Mouse (Mus musculus): ENCODE results near the gene Wfs1. TPM values are rescaled to one million over a fixed set of nuclear protein-coding genes. Genes with fewer than 3 reads are reported as not detected.

Gene Wfs1
- total and polyA plus RNA-seq, 3 experiments: 0.56 to 2.5 (median 1.8) TPM

DNA sequence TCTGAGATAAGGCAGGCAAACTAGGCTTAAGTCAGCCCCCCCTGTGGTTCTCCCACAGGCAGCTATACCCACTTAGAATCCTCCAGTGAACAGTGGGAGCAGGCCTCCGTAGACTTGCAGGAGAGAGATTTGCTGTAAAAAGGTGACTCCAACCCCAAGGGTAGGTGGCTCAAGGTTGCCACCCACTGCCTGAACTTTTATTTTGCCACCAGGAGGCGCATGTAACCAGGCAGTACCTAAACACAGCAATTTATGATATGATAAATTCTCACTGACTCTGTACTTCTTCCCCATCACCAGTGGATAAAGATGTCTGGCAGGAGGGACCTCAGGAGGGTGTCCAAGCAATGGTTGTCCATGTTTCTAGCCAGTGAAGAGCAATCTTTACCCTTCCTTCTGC is 38.1 kb downstream of the Wfs1 start:
- in situ Hi-C loops (cut with MboI; ENCODE audit: low pct_ligation_motif_present, low pct_unique_long_range_greater_than_20kb, low sequenced_read_pairs): no loop called here
- Histone ChIP-seq H3K27me3 (replicated peaks) (peaks cover 64% of the 10 kb centered on the region), H3K9ac (ENCODE audit: insufficient read depth, low read depth) (no peak overlapping the region), H3K27ac (ENCODE audit: insufficient read depth, low read depth) (no peak overlapping the region), H3K36me3 (replicated peaks in 1 of 2; ENCODE audit: control insufficient read depth in 1 of 2, insufficient read depth in 1 of 2, low read length in 1 of 2) (no peaks in the 10 kb centered on the region), H3K4me2 (ENCODE audit: insufficient read depth, low read depth, poor library complexity, severe bottlenecking) (no peak overlapping the region), H3K79me2 (replicated peaks; ENCODE audit: control insufficient read depth, extremely low read depth, insufficient read depth, poor library complexity, severe bottlenecking) (no peaks in the 10 kb centered on the region), H3K4me1 (ENCODE audit: control insufficient read depth in 1 of 2, insufficient read depth in 2 of 2) (no peaks in the 10 kb centered on the region), H3K9me3 (replicated peaks; ENCODE audit: low read length) (no peaks in the 10 kb centered on the region), H3K4me3 (replicated peaks in 1 of 3; ENCODE audit: low read depth in 2 of 3, low read length in 2 of 3, poor library complexity in 1 of 3) (no peak overlapping the region)
- TF ChIP-seq CTCF (conservative IDR thresholded peaks at IDR 0.05 in 1 of 2, IDR thresholded peaks at IDR 0.05 in 1 of 2; ENCODE audit: low read depth in 2 of 2, low read length in 2 of 2): peak in 1 of 2 experiments; percentile 79; a peak in 3 of 4 replicates
- no peak for TF ChIP-seq ELF1 (IDR thresholded peaks at IDR 0.05; ENCODE audit: low read depth, low read length)
- TF ChIP-seq SMC3 (IDR thresholded peaks at IDR 0.05; ENCODE audit: low read depth, low read length): peak; percentile 73
- peak; percentile 50 for TF ChIP-seq RAD21 (IDR thresholded peaks at IDR 0.05; ENCODE audit: low read depth, low read length)
- no peak for TF ChIP-seq E2F4 (IDR thresholded peaks at IDR 0.05; ENCODE audit: insufficient replicate concordance, low read depth, low read length)
- peak; percentile 27 for DNase-seq (ENCODE audit: extremely low read depth)
- dilution Hi-C loops (cut with MboI; ENCODE audit: extremely low pct_ligation_motif_present, extremely low pct_unique_long_range_greater_than_20kb, low sequenced_read_pairs): no loop called here

GRCm38 (mm10) chr5:36948831-36949230 is 40.2 kb downstream of the Wfs1 start:
- H3K36me3 ChIP-seq (replicated peaks in 1 of 2; ENCODE audit: control insufficient read depth in 1 of 2, insufficient read depth in 1 of 2, low read length in 1 of 2): no peaks in the 10 kb centered on the region
- dilution Hi-C loops (cut with MboI; ENCODE audit: extremely low pct_ligation_motif_present, extremely low pct_unique_long_range_greater_than_20kb, low sequenced_read_pairs): no loop called here
- no peak overlapping the region for H3K9ac ChIP-seq (ENCODE audit: insufficient read depth, low read depth)
- no peaks in the 10 kb centered on the region for H3K9me3 ChIP-seq (replicated peaks; ENCODE audit: low read length)
- in situ Hi-C loops (cut with MboI; ENCODE audit: low pct_ligation_motif_present, low pct_unique_long_range_greater_than_20kb, low sequenced_read_pairs): no loop called here
- H3K27me3 ChIP-seq (replicated peaks): peaks cover 67% of the 10 kb centered on the region
- H3K4me1 ChIP-seq (ENCODE audit: control insufficient read depth in 1 of 2, insufficient read depth in 2 of 2): peaks cover 0 to 10% of the 10 kb centered on the region in 2 experiments; a peak in 2 of 4 replicates
- H3K4me2 ChIP-seq (ENCODE audit: insufficient read depth, low read depth, poor library complexity, severe bottlenecking): no peak overlapping the region
- peak; percentile 73 for DNase-seq (ENCODE audit: extremely low read depth)
- H3K4me3 ChIP-seq (replicated peaks in 1 of 3; ENCODE audit: low read depth in 2 of 3, low read length in 2 of 3, poor library complexity in 1 of 3): no peak overlapping the region
- no peaks in the 10 kb centered on the region for H3K79me2 ChIP-seq (replicated peaks; ENCODE audit: control insufficient read depth, extremely low read depth, insufficient read depth, poor library complexity, severe bottlenecking)
- H3K27ac ChIP-seq (ENCODE audit: insufficient read depth, low read depth): no peak overlapping the region
- TF ChIP-seq SMC3 (IDR thresholded peaks at IDR 0.05; ENCODE audit: low read depth, low read length) (peak; percentile 74), POLR2AphosphoS2 (IDR thresholded peaks at IDR 0.05; ENCODE audit: low read depth, low read length) (no peak), RAD21 (IDR thresholded peaks at IDR 0.05; ENCODE audit: low read depth, low read length) (peak; percentile 82), BHLHE40 (IDR thresholded peaks at IDR 0.05; ENCODE audit: low read depth, low read length) (no peak), CTCF (conservative IDR thresholded peaks at IDR 0.05 in 1 of 2, IDR thresholded peaks at IDR 0.05 in 1 of 2; ENCODE audit: low read depth in 2 of 2, low read length in 2 of 2) (peak; percentile 70 to 89), MXI1 (IDR thresholded peaks at IDR 0.05; ENCODE audit: low read depth, low read length) (no peak), ZC3H11A (IDR thresholded peaks at IDR 0.05; ENCODE audit: low read depth, low read length) (peak; percentile 28; the same call in 1 of the 2 replicates), PAX5 (IDR thresholded peaks at IDR 0.05; ENCODE audit: low read length) (no peak)

GRCm38 (mm10) chr5:36946445-36946844 is 42.6 kb downstream of the Wfs1 start:
- in situ Hi-C loops (cut with MboI; ENCODE audit: low pct_ligation_motif_present, low pct_unique_long_range_greater_than_20kb, low sequenced_read_pairs): no loop called here
- DNase-seq (ENCODE audit: extremely low read depth): peak; percentile 76
- dilution Hi-C loops (cut with MboI; ENCODE audit: extremely low pct_ligation_motif_present, extremely low pct_unique_long_range_greater_than_20kb, low sequenced_read_pairs): no loop called here

More at GRCm38 (mm10) chr5:36946445-36946844, 42.6 kb downstream of the Wfs1 start:
- Histone ChIP-seq H3K9me3 (replicated peaks; ENCODE audit: low read length) (peaks cover 2% of the 10 kb centered on the region), H3K4me3 (replicated peaks in 1 of 3; ENCODE audit: low read depth in 2 of 3, low read length in 2 of 3, poor library complexity in 1 of 3) (no peak overlapping the region), H3K4me1 (ENCODE audit: control insufficient read depth in 1 of 2, insufficient read depth in 2 of 2) (peaks cover 0 to 15% of the 10 kb centered on the region in 2 experiments; a peak in 2 of 4 replicates), H3K79me2 (replicated peaks; ENCODE audit: control insufficient read depth, extremely low read depth, insufficient read depth, poor library complexity, severe bottlenecking) (no peaks in the 10 kb centered on the region), H3K36me3 (replicated peaks in 1 of 2; ENCODE audit: control insufficient read depth in 1 of 2, insufficient read depth in 1 of 2, low read length in 1 of 2) (no peaks in the 10 kb centered on the region), H3K4me2 (ENCODE audit: insufficient read depth, low read depth, poor library complexity, severe bottlenecking) (no peak overlapping the region), H3K9ac (ENCODE audit: insufficient read depth, low read depth) (no peak overlapping the region), H3K27ac (ENCODE audit: insufficient read depth, low read depth) (no peak overlapping the region), H3K27me3 (replicated peaks) (peaks cover 56% of the 10 kb centered on the region)
- TF ChIP-seq ZNF384 (IDR thresholded peaks at IDR 0.05; ENCODE audit: low read depth, low read length) (no peak), BHLHE40 (IDR thresholded peaks at IDR 0.05; ENCODE audit: low read depth, low read length) (no peak), ETS1 (conservative IDR thresholded peaks at IDR 0.05; ENCODE audit: low read depth, low read length) (no peak), UBTF (IDR thresholded peaks at IDR 0.05; ENCODE audit: low read depth, low read length) (no peak), ZKSCAN1 (IDR thresholded peaks at IDR 0.05; ENCODE audit: borderline replicate concordance, low read depth, low read length) (no peak), RCOR1 (conservative IDR thresholded peaks at IDR 0.05; ENCODE audit: low read depth, low read length) (no peak), RAD21 (IDR thresholded peaks at IDR 0.05; ENCODE audit: low read depth, low read length) (peak; percentile 39), USF2 (conservative IDR thresholded peaks at IDR 0.05; ENCODE audit: low read depth, low read length) (no peak), MAFK (IDR thresholded peaks at IDR 0.05; ENCODE audit: insufficient replicate concordance, low read length) (no peak), CTCF (conservative IDR thresholded peaks at IDR 0.05 in 1 of 2, IDR thresholded peaks at IDR 0.05 in 1 of 2; ENCODE audit: low read depth in 2 of 2, low read length in 2 of 2) (peak; percentile 84 to 97), MEF2A (IDR thresholded peaks at IDR 0.05; ENCODE audit: borderline replicate concordance, low read depth, low read length) (no peak), EP300 (IDR thresholded peaks at IDR 0.05; ENCODE audit: low read length) (no peak), MXI1 (IDR thresholded peaks at IDR 0.05; ENCODE audit: low read depth, low read length) (no peak), SMC3 (IDR thresholded peaks at IDR 0.05; ENCODE audit: low read depth, low read length) (peak; percentile 50), MYC (IDR thresholded peaks at IDR 0.05; ENCODE audit: low read depth, low read length) (no peak)
